Mouse (Mus musculus) G1E (cell line): ENCODE data around the gene Cdc42bpg. TPM values are rescaled to one million over a fixed set of nuclear protein-coding genes. Genes with fewer than 3 reads are reported as not detected.

ENCODE experiments used
- ATAC-seq: 2 replicates; pipeline ENCODE4 v1.8.0; 2016; ENCODE audit warnings: mild to moderate bottlenecking; ENCODE audit not compliant: insufficient number of reproducible peaks, poor library complexity, low FRiP score, severe bottlenecking; ENCODE audit errors: extremely low read depth
- DNase-seq: peaks from one replicate; pipeline ENCODE4 v3.0.0; 2012; ENCODE audit warnings: low spot score
- H3K27me3 ChIP-seq: 2 replicates; pipeline ENCODE4 v1.6.1; 2012; ENCODE audit warnings: mild to moderate bottlenecking, low read length, inconsistent platforms; ENCODE audit not compliant: insufficient read depth
- H3K36me3 ChIP-seq: replicated peaks from 2 replicates; pipeline ENCODE3; 2012; ENCODE audit warnings: mild to moderate bottlenecking, inconsistent platforms
- H3K4me1 ChIP-seq: 2 replicates; pipeline ENCODE4 v1.6.1; 2012; ENCODE audit warnings: low read depth, low read length, inconsistent platforms, mixed read lengths; ENCODE audit not compliant: insufficient read depth
- H3K4me3 ChIP-seq: 2 replicates; pipeline ENCODE4 v1.5.1; 2012; ENCODE audit warnings: low read depth, mild to moderate bottlenecking, inconsistent platforms, low read length, moderate library complexity, mixed read lengths
- H3K9me3 ChIP-seq: replicated peaks from 2 replicates; pipeline ENCODE4 v1.6.1; 2012; ENCODE audit warnings: inconsistent platforms
- CTCF ChIP-seq: IDR thresholded peaks from 2 replicates; pipeline ENCODE4 v1.5.1; 2012; ENCODE audit warnings: low read depth, low read length, inconsistent platforms, mixed read lengths
- GATA1 ChIP-seq: IDR thresholded peaks from 2 replicates; pipeline ENCODE4 v1.6.1; 2012; ENCODE audit warnings: borderline replicate concordance, low read length, inconsistent platforms, mixed read lengths
- GATA2 ChIP-seq: IDR thresholded peaks from 2 replicates; pipeline ENCODE4 v1.6.1; 2012; ENCODE audit warnings: low read depth, low read length, inconsistent platforms, borderline replicate concordance
- POLR2AphosphoS5 ChIP-seq: IDR thresholded peaks from 2 replicates; pipeline ENCODE4 v1.6.1; 2012; ENCODE audit warnings: low read depth, low read length, inconsistent platforms; ENCODE audit not compliant: insufficient replicate concordance
- TAL1 ChIP-seq: conservative IDR thresholded peaks from 2 replicates; pipeline ENCODE4 v1.6.1; 2012; ENCODE audit warnings: low read depth, low read length, inconsistent platforms, mixed read lengths
- polyA plus RNA-seq: library from polyadenylated mRNA; stranded (reverse); fragments of >175 nt; gene quantifications from 2 replicates; pipeline ENCODE4 v1.2.3, GENCODE M21; 2012
- total RNA-seq, 2 experiments: library from RNA; stranded (forward) in 1 of 2; stranded (reverse) in 1 of 2; fragments of 200-1000 nt in 1 of 2; fragments of >200 nt in 1 of 2; fragmentation: Nextera tagmentation in 1 of 2; gene quantifications; 2 replicates each; pipeline ENCODE4 v1.2.3; 2014 to 2017

The Cdc42bpg gene
- total RNA-seq (2014; fragmentation: Nextera tagmentation) (5.0 and 7.6 TPM in 2 replicates), total RNA-seq (2017) (2.0 and 2.4 TPM in 2 replicates), polyA plus RNA-seq (14.1 and 15.4 TPM in 2 replicates)

- Histone ChIP-seq H3K9me3 (no peaks in the 10 kb centered on the region), H3K4me1 (peaks cover 67% of the 10 kb centered on the region)
- TF ChIP-seq POLR2AphosphoS5 (no peak), TAL1 (no peak), GATA1 (no peak), GATA2 (no peak), CTCF (no peak)
Observed at GRCm38 (mm10) chr19:6306137-6306551, at the start of gene Cdc42bpg. TSS of gene Cdc42bpg (plus strand) at chr19:6306456.

GRCm38 (mm10) chr19:6260428-6260827 lies 45.8 kb upstream of the Cdc42bpg start:
- no peak for ATAC-seq
- no peak for DNase-seq
- no peak overlapping the region for H3K4me3 ChIP-seq
- H3K27me3 ChIP-seq, result peaks cover 11% of the 10 kb centered on the region; the same call in 1 of the 2 replicates
- TF ChIP-seq CTCF, result no peak; the same call in 1 of the 2 replicates
- TF ChIP-seq GATA2, result no peak
- TF ChIP-seq TAL1, result no peak
- TF ChIP-seq GATA1, result no peak
- TF ChIP-seq POLR2AphosphoS5, result no peak
- H3K9me3 ChIP-seq, result 0 out of 2 replicates have a peak, but pooled peaks cover 2% of the 10 kb centered on the region
- peaks cover 75% of the 10 kb centered on the region for H3K36me3 ChIP-seq
- peaks cover 5% of the 10 kb centered on the region; the same call in 1 of the 2 replicates for H3K4me1 ChIP-seq

More at GRCm38 (mm10) chr19:6306137-6306551, at the start of gene Cdc42bpg:
- Histone ChIP-seq H3K36me3 (peaks cover 35% of the 10 kb centered on the region), H3K27me3 (no peaks in the 10 kb centered on the region), H3K4me3 (peak within 1 kb of the TSS; percentile 77)
- DNase-seq, result peak; percentile 77
- no peak; the same call in 1 of the 2 replicates for ATAC-seq

- ATAC-seq, result no peak
- no peak for DNase-seq
- Histone ChIP-seq H3K4me3 (no peak overlapping the region), H3K27me3 (peaks cover 11% of the 10 kb centered on the region; the same call in 1 of the 2 replicates), H3K9me3 (0 out of 2 replicates have a peak, but pooled peaks cover 2% of the 10 kb centered on the region), H3K4me1 (peaks cover 5% of the 10 kb centered on the region; the same call in 1 of the 2 replicates), H3K36me3 (peaks cover 70% of the 10 kb centered on the region)
- TF ChIP-seq GATA2 (no peak), TAL1 (no peak), POLR2AphosphoS5 (no peak), CTCF (peak; percentile 49; the same call in 1 of the 2 replicates)
Observed at GRCm38 (mm10) chr19:6260946-6261345, 45.3 kb upstream of the Cdc42bpg start.

GRCm38 (mm10) chr19:6261379-6261778 lies 44.9 kb upstream of the Cdc42bpg start:
- Histone ChIP-seq H3K4me3 (no peak overlapping the region), H3K4me1 (peaks cover 5% of the 10 kb centered on the region; the same call in 1 of the 2 replicates), H3K9me3 (0 out of 2 replicates have a peak, but pooled peaks cover 2% of the 10 kb centered on the region), H3K36me3 (peaks cover 65% of the 10 kb centered on the region), H3K27me3 (peaks cover 11% of the 10 kb centered on the region; the same call in 1 of the 2 replicates)
- no peak for ATAC-seq
- no peak for DNase-seq
- TF ChIP-seq POLR2AphosphoS5 (no peak), CTCF (no peak), GATA1 (no peak), GATA2 (no peak), TAL1 (no peak)

GRCm38 (mm10) chr19:6262222-6262621 lies 44.0 kb upstream of the Cdc42bpg start:
- H3K36me3 ChIP-seq, result peaks cover 57% of the 10 kb centered on the region
- H3K4me1 ChIP-seq, result peaks cover 8% of the 10 kb centered on the region
- H3K4me3 ChIP-seq, result no peak overlapping the region
- H3K9me3 ChIP-seq, result 0 out of 2 replicates have a peak, but pooled peaks cover 2% of the 10 kb centered on the region
- TF ChIP-seq CTCF (peak; percentile 99), TAL1 (no peak), POLR2AphosphoS5 (no peak)
- ATAC-seq (no peak), DNase-seq (peak; percentile 57)
- H3K27me3 ChIP-seq, result peaks cover 14% of the 10 kb centered on the region; the same call in 1 of the 2 replicates

- Histone ChIP-seq H3K4me3 (no peak overlapping the region), H3K27me3 (peaks cover 21% of the 10 kb centered on the region), H3K4me1 (peaks cover 15% of the 10 kb centered on the region), H3K36me3 (peaks cover 50% of the 10 kb centered on the region), H3K9me3 (0 out of 2 replicates have a peak, but pooled peaks cover 2% of the 10 kb centered on the region)
- no peak for DNase-seq
- no peak for ATAC-seq
- TF ChIP-seq POLR2AphosphoS5 (no peak), TAL1 (no peak), CTCF (no peak), GATA2 (no peak), GATA1 (no peak)
Observed at GRCm38 (mm10) chr19:6262839-6263433, 43.3 kb upstream of the Cdc42bpg start.
